Mouse (Mus musculus) spleen, adult 2 months (tissue): Measurements from ENCODE around the gene Wnk4.

Experiments used
- CTCF ChIP-seq: fragments of 200-500 bp; IDR thresholded peaks from 2 replicates; pipeline ENCODE4 v1.5.1; 2011; ENCODE audit warnings: mild to moderate bottlenecking, inconsistent platforms; ENCODE audit not compliant: insufficient read depth, insufficient read length, insufficient replicate concordance; ENCODE audit errors: extremely low read depth
- POLR2A ChIP-seq: fragments of 200-500 bp; IDR thresholded peaks from 2 replicates; pipeline ENCODE4 v1.6.1; 2011; ENCODE audit warnings: low read depth, low read length, inconsistent platforms

DNA sequence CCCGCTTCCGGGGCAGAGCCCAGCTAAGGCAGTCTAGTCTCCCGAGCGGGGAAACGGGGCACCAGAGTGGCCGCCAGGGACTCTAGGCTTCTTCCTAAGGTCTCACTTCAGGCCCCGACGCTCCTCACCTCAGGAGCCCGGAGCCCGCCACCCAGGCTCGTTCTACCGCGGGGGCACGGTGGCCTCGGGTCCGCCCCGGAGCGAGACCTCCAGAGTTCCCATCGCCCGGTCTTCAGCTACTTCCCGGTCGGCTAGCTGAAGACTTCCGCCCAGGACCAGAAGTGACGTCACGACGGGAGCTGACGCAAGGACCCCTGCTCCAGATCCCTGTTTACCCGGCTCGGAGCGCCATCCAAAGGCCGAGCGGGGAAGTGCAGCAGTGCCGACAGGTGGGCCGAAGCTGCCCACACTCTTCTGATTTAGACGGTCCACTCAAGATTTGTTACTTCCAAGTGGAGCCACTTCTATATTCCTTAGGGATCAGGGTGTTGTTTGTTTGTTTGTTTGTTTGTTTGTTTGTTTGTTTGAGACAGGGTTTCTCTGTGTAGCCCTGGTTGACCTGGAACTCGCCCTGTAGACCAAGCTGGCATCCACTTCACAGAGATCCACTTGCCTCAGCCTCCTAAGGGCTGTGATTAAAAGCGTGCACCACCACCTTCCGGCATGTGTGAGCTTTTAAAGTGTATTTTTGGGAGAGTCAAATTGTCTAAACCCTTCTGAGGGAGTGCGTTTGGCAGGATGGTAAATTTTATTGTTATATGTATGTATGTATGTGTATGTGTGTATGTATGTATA is 41.8 kb downstream of the Wnk4 start, which contains the start of gene Becn1:
- TF ChIP-seq CTCF (peak; percentile 77), POLR2A (peak; percentile 40)
